Mouse (Mus musculus) adrenal gland, postnatal 14 days (tissue): ENCODE results near the gene Gipc3. TPM values are rescaled to one million over a fixed set of nuclear protein-coding genes. Genes with fewer than 3 reads are reported as not detected.
A peak's percentile ranks its signal among the peaks of the same experiment; 100 is the strongest.

ENCODE experiments used
- DNase-seq: peaks from one replicate; pipeline ENCODE4 v3.0.0; 2021; ENCODE audit warnings: mixed read lengths
- total RNA-seq: library from RNA; stranded (reverse); gene quantifications from 2 replicates; pipeline ENCODE4 v1.2.3, GENCODE M21; 2021

The Gipc3 gene
- total RNA-seq, 1 experiment from 2014 or later, result 4.6 TPM

GRCm38 (mm10) chr10:81321436-81321835 is 21.6 kb downstream of the Gipc3 start:
- DNase-seq, result no peak

- peak; percentile 100 for DNase-seq
Measured at GRCm38 (mm10) chr10:81320550-81321347, 22.3 kb downstream of the Gipc3 start, which contains the start of gene Cactin. TSS of gene Cactin (plus strand) at chr10:81321103.

GRCm38 (mm10) chr10:81319741-81320549 is 23.1 kb downstream of the Gipc3 start:
- peak; percentile 57 for DNase-seq

- DNase-seq, result peak; percentile 66
Measured at GRCm38 (mm10) chr10:81319330-81319699, 23.8 kb downstream of the Gipc3 start.

- DNase-seq, result peak; percentile 87
Measured at GRCm38 (mm10) chr10:81318589-81319329, 24.3 kb downstream of the Gipc3 start.

GRCm38 (mm10) chr10:81317273-81317672 is 25.8 kb downstream of the Gipc3 start:
- peak; percentile 91 for DNase-seq

GRCm38 (mm10) chr10:81316338-81317060 is 26.6 kb downstream of the Gipc3 start:
- DNase-seq, result peak; percentile 70

- DNase-seq, result no peak
Measured at GRCm38 (mm10) chr10:81315587-81315986, 27.5 kb downstream of the Gipc3 start.

- no peak for DNase-seq
Measured at GRCm38 (mm10) chr10:81314201-81314600, 28.9 kb downstream of the Gipc3 start.

- DNase-seq, result no peak
Measured at GRCm38 (mm10) chr10:81313581-81313980, 29.5 kb downstream of the Gipc3 start.

GRCm38 (mm10) chr10:81309571-81309970 is 33.5 kb downstream of the Gipc3 start:
- DNase-seq, result no peak

GRCm38 (mm10) chr10:81306837-81307682 is 36.0 kb downstream of the Gipc3 start:
- DNase-seq, result no peak

GRCm38 (mm10) chr10:81306173-81306668 is 36.8 kb downstream of the Gipc3 start:
- DNase-seq, result no peak

- no peak for DNase-seq
Measured at GRCm38 (mm10) chr10:81305663-81306062, 37.4 kb downstream of the Gipc3 start.

- DNase-seq, result peak; percentile 80
Measured at GRCm38 (mm10) chr10:81304597-81305238, 38.3 kb downstream of the Gipc3 start.

GRCm38 (mm10) chr10:81303761-81304160 is 39.3 kb downstream of the Gipc3 start:
- DNase-seq, result no peak

GRCm38 (mm10) chr10:81303258-81303657 is 39.8 kb downstream of the Gipc3 start:
- no peak for DNase-seq

- DNase-seq, result no peak
Measured at GRCm38 (mm10) chr10:81302781-81303218, 40.3 kb downstream of the Gipc3 start.

- no peak for DNase-seq
Measured at GRCm38 (mm10) chr10:81302288-81302687, 40.8 kb downstream of the Gipc3 start.

- no peak for DNase-seq
Measured at GRCm38 (mm10) chr10:81301321-81301720, 41.7 kb downstream of the Gipc3 start.
